Comparison of ENCODE assay signal across 9 mouse cellular contexts in genomic region chr11:102760805-102761308, GRCm38 (mm10). TPM values are rescaled to one million over a fixed set of nuclear protein-coding genes. Genes with fewer than 3 reads are reported as not detected.
DNase-seq lines count a peak whose midpoint lies in the region; ATAC-seq and TF ChIP-seq lines count a peak whose summit lies in the region.
"Had no signal": no experiment of that assay in that cellular context is flagged by ENCODE, and none has a peak within 500 bp of the region (broad histone marks: within the 10 kb centered on the region; RNA-seq: fewer than 3 reads in every experiment).

No protein-coding gene starts in this region.

- peak overlapping the region; percentile 64 for H3K4me3 ChIP-seq in heart, embryonic 11.5 days (ENCODE audit: low read depth, low read length)
- peak overlapping the region; percentile 83 for H3K4me3 ChIP-seq in cortical plate, adult 2 months (ENCODE audit: insufficient read depth, low read length)
- H3K4me3 ChIP-seq in hindbrain, embryonic 13.5 days, result peak overlapping the region; percentile 70
- H3K4me3 ChIP-seq in midbrain, embryonic 11.5 days (ENCODE audit: low read depth, low read length), result peak overlapping the region; percentile 58

- no peak for TF ChIP-seq POLR2A in cortical plate, adult 2 months (IDR thresholded peaks at IDR 0.05; ENCODE audit: extremely low read depth, insufficient read depth, low read length)

- H3K27ac ChIP-seq in heart, embryonic 11.5 days (ENCODE audit: low read depth, low read length), result 0 out of 2 replicates have a peak overlapping the region, but pooled peaks have one; percentile 24
- 0 out of 2 replicates have a peak overlapping the region, but pooled peaks have one; percentile 28 for H3K27ac ChIP-seq in cortical plate, adult 2 months (ENCODE audit: insufficient read depth, low read length)
- H3K27ac ChIP-seq in hindbrain, embryonic 13.5 days, result peak overlapping the region; percentile 83
- H3K27ac ChIP-seq in midbrain, embryonic 11.5 days (ENCODE audit: low read depth, low read length), result no peak overlapping the region

- no peak for ATAC-seq in heart, embryonic 11.5 days (replicated peaks; ENCODE audit: insufficient number of reproducible peaks, low FRiP score, low TSS enrichment)
- peak; percentile 2; the same call in 1 of the 2 replicates for ATAC-seq in hindbrain, embryonic 13.5 days (ENCODE audit: low FRiP score)
- peak; percentile 36 for ATAC-seq in midbrain, embryonic 11.5 days (ENCODE audit: low FRiP score)

- intact Hi-C loops in heart, postnatal 25 days (cut with DNase I), result no loop called here
- intact Hi-C loops in left cerebral cortex, postnatal 36 days (cut with DNase I), result no loop called here

- H3K9ac ChIP-seq in heart, embryonic 11.5 days (ENCODE audit: low read depth, low read length), result peak overlapping the region; percentile 76; the same call in 1 of the 2 replicates
- H3K9ac ChIP-seq in hindbrain, embryonic 13.5 days, result peak overlapping the region; percentile 95
- H3K9ac ChIP-seq in midbrain, embryonic 11.5 days (ENCODE audit: low read length), result peak overlapping the region; percentile 74

- peaks cover 41% of the 10 kb centered on the region for H3K27me3 ChIP-seq in heart, embryonic 11.5 days (ENCODE audit: control insufficient read depth, insufficient read depth, low read length)
- H3K27me3 ChIP-seq in hindbrain, embryonic 13.5 days, result peaks cover 6% of the 10 kb centered on the region; the same call in 1 of the 2 replicates
- H3K27me3 ChIP-seq in midbrain, embryonic 11.5 days (ENCODE audit: control insufficient read depth, insufficient read depth, low read length), result peaks cover 15% of the 10 kb centered on the region; the same call in 1 of the 2 replicates

- H3K9me3 ChIP-seq in heart, embryonic 11.5 days (replicated peaks; ENCODE audit: control insufficient read depth, low read length), result no peaks in the 10 kb centered on the region
- no peaks in the 10 kb centered on the region for H3K9me3 ChIP-seq in hindbrain, embryonic 13.5 days
- no peaks in the 10 kb centered on the region for H3K9me3 ChIP-seq in midbrain, embryonic 11.5 days (ENCODE audit: control insufficient read depth, low read length)

- no peaks in the 10 kb centered on the region for H3K36me3 ChIP-seq in heart, embryonic 11.5 days (ENCODE audit: control insufficient read depth, insufficient read depth, low read length)
- no peaks in the 10 kb centered on the region for H3K36me3 ChIP-seq in hindbrain, embryonic 13.5 days
- H3K36me3 ChIP-seq in midbrain, embryonic 11.5 days (ENCODE audit: control insufficient read depth, insufficient read depth, low read length), result no peaks in the 10 kb centered on the region

- WGBS in heart, embryonic 11.5 days (ENCODE audit: insufficient replicate concordance), result 21% methylated on average over 4 of the region's 6 CpGs
- WGBS in hindbrain, embryonic 13.5 days, result 10% methylated on average over 6 of the region's 6 CpGs
- 10% methylated on average over 6 of the region's 6 CpGs for WGBS in midbrain, embryonic 11.5 days

- H3K4me2 ChIP-seq in heart, embryonic 11.5 days, result peak overlapping the region; percentile 98
- peak overlapping the region; percentile 92 for H3K4me2 ChIP-seq in hindbrain, embryonic 13.5 days
- H3K4me2 ChIP-seq in midbrain, embryonic 11.5 days, result peak overlapping the region; percentile 99

- DNase-seq in heart, postnatal 25 days (ENCODE audit: low spot score), result no peak
- peak; percentile 90 for DNase-seq in midbrain, embryonic 11.5 days (ENCODE audit: low spot score, missing footprints)
- no peak for DNase-seq in B cell, adult 2 months
- no peak for DNase-seq in right cerebral cortex, postnatal 4 days
- DNase-seq in left cerebral cortex, postnatal 36 days (ENCODE audit: low spot score in 2 of 2), result no peak

- H3K4me1 ChIP-seq in heart, embryonic 11.5 days (ENCODE audit: control insufficient read depth, insufficient read depth, low read length), result peaks cover 23% of the 10 kb centered on the region
- peaks cover 1% of the 10 kb centered on the region; the same call in 1 of the 2 replicates for H3K4me1 ChIP-seq in cortical plate, adult 2 months (ENCODE audit: control insufficient read depth, insufficient read depth, low read length)
- H3K4me1 ChIP-seq in hindbrain, embryonic 13.5 days (replicated peaks), result peaks cover 26% of the 10 kb centered on the region
- H3K4me1 ChIP-seq in midbrain, embryonic 11.5 days (ENCODE audit: control insufficient read depth, insufficient read depth, low read length), result peaks cover 9% of the 10 kb centered on the region

- no peak for TF ChIP-seq CTCF in cortical plate, adult 2 months (IDR thresholded peaks at IDR 0.05; ENCODE audit: extremely low read depth, insufficient read depth, low read length)

RNA-seq across cellular contexts. Expression of gene Adam11, which starts 0.4 kb away (rescaled TPM):
- polyA plus RNA-seq in heart, embryonic 11.5 days (2014; fragmentation: Nextera tagmentation; extraction: Ambion mirVana), result 5.4 and 6.7 TPM in 2 replicates
- 1 to 10 TPM; 3.8 to 4.1 TPM for total RNA-seq in heart, postnatal 25 days (2021)
- polyA plus RNA-seq in cortical plate, adult 2 months (2012; rRNA removed), result 101 and 118 TPM in 2 replicates
- polyA plus RNA-seq in hindbrain, embryonic 13.5 days (2015; fragmentation: Nextera tagmentation; extraction: Ambion mirVana), result 27.6 and 35.7 TPM in 2 replicates
- 13.6 and 13.8 TPM in 2 replicates for polyA plus RNA-seq in midbrain, embryonic 11.5 days (2014; fragmentation: Nextera tagmentation; extraction: Ambion mirVana)
- 100 to 1,000 TPM; 129 to 139 TPM for total RNA-seq in left cerebral cortex, postnatal 36 days (2021)
- total RNA-seq: CH12.LX had no signal

RNA-seq across cellular contexts. Expression of gene Gjc1, which starts 58.6 kb away (rescaled TPM):
- polyA plus RNA-seq in heart, embryonic 11.5 days (2014; fragmentation: Nextera tagmentation; extraction: Ambion mirVana), result 56.6 and 59.7 TPM in 2 replicates
- total RNA-seq in heart, postnatal 25 days (2021), result 10 to 100 TPM; 27.4 to 29.2 TPM
- polyA plus RNA-seq in cortical plate, adult 2 months (2012; rRNA removed), result 7.6 and 8.2 TPM in 2 replicates
- 43.8 and 44.8 TPM in 2 replicates for polyA plus RNA-seq in hindbrain, embryonic 13.5 days (2015; fragmentation: Nextera tagmentation; extraction: Ambion mirVana)
- polyA plus RNA-seq in midbrain, embryonic 11.5 days (2014; fragmentation: Nextera tagmentation; extraction: Ambion mirVana), result 85.5 and 87.8 TPM in 2 replicates
- total RNA-seq in left cerebral cortex, postnatal 36 days (2021), result 1 to 10 TPM; 6.0 to 7.5 TPM
- total RNA-seq: CH12.LX had no signal
